Mouse (Mus musculus) lung, postnatal 14 days (tissue): Measurements from ENCODE around the gene Tbl1xr1.
A peak's percentile ranks its signal among the peaks of the same experiment; 100 is the strongest.

Experiments
- DNase-seq: peaks from one replicate; pipeline ENCODE4 v3.0.0; 2021

Tbl1xr1 gene

DNA sequence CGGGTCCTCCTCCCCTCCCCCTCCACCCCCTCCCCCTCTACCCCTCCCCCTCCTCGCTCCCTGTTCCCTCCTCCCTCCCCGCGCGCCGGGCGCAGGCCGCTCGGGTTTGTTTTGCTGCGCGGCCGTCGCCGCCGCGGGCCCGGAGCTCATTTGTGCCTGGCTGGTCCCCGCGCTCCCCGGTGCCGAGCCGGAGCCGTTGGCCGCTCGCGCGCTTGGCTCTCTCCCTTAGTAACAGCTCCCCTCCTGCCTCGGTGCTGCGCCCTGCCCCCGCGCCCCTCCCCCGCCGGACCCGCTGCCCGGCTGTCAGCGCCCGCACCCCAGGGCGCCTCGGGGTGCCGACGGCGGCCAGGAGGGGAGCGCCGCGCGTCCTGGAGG is at the start of gene Tbl1xr1:
Gene Tbl1xr1 (plus strand): TSS at position 92 of the 375 bp plus-strand sequence.
- DNase-seq: peak; percentile 94

DNA sequence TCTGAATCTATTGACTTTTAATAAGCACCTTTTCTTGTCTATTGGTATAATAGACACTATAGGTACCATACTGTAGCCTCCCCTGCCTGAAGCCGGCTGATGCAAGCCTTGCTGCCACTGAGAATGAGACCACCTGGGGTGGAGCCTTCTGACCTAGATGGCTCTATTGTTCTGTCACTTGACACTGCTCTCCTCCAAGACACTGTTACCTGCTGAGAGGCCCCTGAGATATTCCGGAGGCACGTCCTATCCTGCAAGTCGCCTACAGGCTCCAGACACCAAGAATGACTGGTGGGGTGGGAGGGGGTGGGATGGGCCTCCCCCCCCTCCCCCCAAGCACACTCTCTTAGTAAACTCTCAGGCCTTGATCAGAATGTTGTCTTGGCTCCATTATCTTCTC is 38.4 kb upstream of the Tbl1xr1 start:
- no peak for DNase-seq

DNA sequence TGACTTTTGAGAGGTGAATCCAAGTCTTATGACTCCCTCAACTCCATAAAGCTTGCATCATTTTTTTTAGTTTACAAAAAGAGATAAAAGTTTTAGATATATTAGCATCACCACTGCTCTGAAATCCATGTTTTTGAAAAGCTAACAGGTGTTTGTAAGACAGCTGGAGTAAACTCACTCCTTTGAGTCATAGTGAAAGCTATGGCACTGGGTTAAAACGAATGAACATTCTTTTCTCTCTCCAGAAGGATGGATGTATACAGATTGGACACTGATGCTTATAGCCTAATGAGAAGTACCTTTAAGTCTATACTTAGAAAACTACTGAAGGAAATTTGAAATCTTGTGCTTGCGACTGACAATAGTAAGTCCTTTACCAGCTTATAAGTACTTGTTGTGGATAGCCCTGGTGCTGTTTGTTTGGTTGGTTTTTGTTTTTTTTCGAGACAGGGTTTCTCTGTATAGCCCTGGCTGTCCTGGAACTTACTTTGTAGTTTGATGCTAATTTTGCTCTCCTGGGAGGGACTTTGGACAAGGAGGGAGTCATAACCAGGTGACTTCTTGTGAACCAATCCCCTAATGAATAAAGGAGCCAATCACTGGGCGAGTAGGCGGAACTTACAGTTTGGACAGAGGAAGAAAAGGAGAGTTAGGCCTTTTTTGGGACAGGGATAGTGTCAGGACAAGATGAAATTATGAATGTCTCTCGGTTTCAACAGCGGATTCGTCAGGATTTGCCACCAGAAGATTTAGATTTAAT is 37.2 kb upstream of the Tbl1xr1 start:
- no peak for DNase-seq

DNA sequence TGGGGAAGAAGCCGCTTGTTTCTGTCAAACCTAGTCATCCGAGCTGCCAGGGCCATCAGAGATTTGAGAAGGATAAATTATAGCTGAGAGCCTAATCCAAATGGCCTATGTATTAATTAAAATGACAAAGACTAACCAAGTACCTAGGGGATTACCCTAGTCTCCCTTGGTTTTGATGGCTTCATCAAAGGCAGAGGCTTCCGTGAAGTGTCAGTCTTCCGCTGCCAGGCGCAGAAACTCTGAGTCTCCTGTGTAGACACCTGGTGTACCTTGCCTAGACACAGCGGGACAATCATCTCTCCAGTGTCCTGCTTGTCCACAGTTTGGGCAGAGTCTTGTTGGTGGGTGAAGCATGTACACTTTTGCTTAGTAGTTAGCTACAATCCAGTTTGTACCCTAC is 35.8 kb upstream of the Tbl1xr1 start:
- no peak for DNase-seq

DNA sequence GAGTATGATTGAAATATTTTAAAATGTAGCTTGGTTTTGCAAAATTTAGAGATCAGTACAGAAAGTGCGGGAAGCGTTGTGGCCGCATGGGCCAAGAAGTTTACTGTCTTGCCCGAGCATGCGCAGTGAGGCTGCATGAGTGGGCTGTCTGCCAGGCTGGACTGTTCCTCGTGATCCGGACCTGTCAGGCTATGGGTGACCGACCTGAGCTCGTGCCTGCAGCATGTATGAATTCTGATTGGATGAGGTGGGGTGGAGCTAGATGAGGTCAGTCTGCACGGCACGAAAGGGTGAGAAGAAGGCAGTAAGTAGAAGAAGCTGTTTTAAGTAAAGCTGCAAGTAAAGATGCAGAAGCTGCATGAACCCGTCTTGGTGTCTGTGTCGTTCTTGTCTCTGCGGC is 29.2 kb upstream of the Tbl1xr1 start:
- DNase-seq: no peak

DNA sequence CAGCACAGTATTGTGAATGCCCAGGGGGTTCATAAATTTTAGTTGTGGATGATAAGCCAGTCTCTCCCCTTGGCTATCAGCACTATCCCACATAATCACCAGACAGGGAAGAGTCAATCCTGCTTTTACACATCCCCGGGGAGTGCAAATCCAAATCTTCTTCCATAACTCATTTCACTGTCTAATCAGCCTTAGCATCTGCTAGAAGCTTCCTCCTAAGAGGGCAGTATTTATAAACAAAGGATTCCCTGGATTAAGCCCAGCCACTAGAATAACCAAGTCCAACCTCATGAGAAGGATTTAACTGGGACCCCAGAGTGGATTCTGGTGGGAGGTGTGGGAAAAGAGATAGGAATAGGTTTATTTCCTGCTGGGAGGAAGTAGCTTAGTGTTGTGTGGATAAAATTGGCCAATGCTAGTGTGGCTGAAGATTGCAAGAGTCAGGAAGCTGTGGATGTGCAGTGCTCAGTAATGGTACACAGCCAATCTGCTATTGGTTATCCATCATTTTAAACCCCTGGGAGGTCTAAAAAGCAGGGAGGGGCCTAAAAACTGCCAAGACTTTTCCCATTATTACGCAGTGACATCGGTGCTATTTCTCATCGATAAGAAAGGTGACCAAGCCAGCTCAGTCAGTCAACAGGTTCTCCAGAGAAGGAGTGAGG is 19.7 kb upstream of the Tbl1xr1 start:
- no peak for DNase-seq

DNA sequence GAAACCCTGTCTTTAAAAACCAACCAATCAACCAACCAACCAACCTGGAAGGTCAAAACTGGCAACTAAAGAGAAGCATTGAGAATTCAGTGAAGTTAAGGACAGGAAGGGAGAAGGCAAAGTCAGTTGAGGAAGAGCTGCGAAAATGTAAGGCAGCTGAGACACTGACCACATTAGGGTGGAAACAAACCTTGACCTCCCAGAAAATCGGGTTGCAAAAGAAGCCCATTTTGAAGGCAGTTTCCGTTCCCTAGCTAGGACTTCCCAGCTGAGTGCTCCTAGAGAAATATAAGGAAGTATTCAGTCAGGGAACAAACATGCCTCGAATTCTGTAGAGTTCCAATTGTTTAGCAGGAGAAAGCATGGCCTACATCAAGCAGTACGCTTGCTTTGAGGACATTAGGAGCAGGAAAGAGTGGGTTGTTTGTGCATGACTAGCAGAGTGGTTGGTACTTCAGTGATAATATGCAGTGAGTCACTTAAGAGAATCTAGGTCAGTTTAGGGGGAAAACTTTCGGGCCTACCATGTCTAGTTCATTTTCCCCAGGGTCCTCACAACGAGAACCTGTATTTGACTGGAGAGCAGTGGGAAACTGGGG is 18.1 kb upstream of the Tbl1xr1 start:
- DNase-seq: no peak

DNA sequence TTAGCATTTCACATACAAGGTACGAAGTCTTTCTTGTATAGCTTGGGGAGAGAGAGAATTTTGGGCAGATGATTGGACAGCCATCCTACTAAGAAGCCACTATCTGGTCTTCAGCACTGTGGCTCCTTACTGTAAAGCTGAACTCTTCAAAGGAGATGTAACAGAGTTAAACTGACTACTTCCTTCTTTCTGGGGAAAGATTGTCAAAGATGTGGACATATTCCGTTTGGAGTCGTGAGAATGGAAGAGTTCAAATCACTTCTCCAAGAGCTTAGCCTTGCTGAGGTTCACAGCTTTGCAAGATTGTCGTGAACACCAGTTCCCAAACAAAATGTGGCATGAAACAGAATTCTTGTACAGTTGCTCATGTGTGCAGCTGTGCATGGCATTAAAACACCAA is 15.3 kb upstream of the Tbl1xr1 start:
- no peak for DNase-seq

DNA sequence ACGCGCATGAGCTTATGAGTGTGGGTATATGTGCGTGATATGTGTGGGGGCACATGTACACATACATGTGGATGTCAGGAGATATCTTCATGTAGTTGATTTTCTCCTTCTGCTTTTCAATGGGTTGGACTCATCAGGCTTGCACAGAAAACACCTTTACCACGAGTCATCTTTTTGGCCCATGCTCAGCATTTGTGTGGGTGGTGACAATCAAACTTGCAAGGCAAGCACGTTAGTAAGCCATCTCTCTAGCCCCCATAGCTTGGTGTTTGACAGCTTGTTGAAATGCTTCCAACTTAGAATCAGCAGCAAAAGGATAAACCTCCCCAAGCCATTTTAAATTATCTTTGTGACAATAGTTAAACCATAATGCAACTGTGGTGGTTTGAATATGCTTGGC is 7.8 kb upstream of the Tbl1xr1 start:
- no peak for DNase-seq

DNA sequence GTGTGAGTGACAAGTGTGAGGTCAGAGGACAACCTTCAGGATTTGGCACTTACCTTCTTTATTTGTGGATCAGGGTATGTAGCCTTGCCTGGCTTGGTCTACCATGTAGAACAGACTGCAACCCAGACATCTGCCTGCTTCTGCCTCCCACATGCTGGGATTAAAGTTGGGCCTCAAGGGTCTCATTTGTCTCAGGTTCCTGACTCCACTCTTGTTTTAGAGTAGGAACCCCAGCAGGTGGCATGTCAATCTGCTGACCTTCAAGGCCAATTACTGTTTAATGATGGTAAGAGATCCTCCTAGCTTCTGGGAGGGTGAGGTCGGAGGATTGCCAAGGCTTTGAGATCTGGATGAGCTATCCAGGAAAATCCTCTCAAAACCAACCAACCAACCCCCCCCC is 2.5 kb upstream of the Tbl1xr1 start:
- no peak for DNase-seq

DNA sequence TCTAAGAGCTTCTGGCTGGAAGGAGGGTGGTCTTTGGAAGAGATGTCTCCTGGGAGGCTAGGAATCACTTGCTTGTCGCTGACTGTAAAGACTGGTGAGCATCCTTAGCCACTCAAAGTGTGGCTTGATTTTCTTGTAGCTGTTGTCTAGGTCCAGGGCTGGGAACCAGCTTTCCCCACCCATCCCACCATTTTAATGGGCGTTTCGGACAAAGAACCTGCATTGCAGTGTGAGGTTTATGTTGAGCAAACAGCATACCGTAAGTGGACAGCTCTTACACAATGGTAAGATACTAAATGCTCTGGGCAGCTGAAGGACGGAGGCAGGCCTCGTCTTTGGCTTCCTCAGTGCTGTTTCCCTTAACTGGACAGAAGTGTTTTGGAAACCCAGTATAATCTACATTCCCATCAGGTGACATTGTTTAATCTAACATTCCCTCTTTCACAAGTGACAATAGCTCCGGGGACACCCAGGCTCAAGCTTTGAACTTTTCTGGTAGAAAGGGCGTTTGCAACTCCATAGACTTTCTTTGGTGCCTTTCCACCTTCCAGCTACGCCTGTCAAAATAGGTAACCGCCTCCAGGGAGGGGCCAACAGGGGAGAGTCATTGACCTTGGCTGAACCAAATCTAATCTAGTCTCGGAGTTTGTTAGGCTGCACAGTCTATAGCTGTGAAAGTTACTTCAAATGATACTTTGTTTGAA is 1.7 kb upstream of the Tbl1xr1 start:
- DNase-seq: peak; percentile 46

DNA sequence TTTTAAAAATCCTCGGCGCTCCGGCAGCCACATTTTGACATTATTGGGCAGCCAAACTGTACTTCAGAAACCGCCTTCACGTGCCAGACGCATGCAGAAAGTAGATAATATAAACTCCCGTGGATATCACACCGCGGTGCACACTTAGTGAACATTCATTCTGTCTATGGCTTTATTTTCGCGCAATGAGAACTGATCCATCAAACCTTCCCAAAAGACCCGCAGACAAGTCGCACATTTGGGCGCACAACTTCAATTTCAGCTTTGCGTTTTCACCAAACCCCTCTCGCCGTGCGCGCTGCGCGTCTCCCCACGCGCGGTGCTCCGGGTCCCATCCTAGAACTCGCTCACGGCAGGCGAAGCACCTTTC is 950 bp upstream of the Tbl1xr1 start:
- no peak for DNase-seq

DNA sequence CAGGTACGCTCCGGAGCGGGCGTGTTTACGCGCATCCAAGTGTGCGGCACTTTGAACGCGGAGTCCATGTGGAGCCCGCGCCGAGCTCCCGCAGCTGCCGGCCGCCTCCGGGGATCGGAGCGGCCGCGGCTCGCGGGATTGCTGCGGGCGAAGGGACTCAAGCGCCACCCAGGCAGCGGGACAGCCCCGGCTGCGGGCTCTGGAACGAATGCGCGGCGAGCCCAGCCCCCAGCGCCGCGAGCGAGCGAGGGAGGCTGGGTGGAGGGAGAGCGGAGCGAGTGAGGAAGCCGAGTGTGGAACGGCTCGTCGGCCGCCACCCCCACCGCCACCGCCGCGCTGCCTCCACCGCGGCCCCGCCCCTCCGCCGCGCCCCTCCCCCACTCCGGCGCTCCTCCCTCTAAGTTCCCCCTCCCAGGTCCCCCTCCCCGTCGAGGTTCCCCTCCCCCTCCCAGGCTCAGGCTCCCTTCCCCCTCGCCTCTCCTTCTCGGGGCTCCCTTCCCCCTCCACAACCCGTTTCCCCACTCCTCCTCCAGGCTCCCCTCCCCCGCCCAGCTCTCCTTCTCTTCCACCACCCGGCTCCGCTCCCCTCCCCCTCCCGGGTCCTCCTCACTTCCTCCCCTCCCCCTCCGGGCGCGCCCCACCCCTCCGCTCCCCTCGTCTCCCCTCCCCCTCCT is 428 bp upstream of the Tbl1xr1 start:
- DNase-seq: peak; percentile 93

DNA sequence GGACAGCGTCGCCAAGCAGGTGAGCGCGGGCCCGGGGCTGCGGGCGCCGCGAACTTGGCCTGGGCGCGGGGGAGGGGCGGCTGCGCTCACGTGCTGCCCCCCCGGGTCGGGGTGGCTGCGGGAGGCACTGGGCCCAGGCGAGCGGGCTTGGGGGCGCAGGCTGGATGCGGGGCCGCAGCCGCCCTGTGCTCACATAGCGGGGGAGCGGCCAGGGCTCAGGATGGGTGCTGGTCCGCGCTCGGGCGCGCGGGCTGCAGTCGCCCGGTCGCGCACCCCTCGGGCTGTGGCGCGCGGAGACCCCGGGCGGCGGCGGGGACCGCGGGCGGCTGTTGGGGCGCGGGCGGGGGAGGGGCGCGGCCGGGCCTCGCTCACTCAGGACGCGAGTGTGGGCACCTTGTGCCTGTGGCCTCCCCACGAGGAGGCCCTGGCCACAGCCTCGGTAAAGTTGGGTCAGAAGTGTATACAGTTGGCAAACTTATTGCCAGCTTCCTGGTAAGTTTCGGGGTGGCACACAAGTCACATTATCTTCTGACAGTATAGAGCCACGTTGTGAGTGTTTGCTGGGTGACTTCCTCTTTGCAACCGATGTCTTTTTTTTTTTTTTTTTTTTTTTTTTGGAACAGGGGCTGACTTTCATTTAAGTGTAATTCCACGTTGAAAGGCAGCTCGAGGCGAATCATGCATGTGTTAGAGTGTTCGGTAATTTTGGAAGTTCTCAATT is 644 bp downstream of the Tbl1xr1 start:
- DNase-seq: no peak

DNA sequence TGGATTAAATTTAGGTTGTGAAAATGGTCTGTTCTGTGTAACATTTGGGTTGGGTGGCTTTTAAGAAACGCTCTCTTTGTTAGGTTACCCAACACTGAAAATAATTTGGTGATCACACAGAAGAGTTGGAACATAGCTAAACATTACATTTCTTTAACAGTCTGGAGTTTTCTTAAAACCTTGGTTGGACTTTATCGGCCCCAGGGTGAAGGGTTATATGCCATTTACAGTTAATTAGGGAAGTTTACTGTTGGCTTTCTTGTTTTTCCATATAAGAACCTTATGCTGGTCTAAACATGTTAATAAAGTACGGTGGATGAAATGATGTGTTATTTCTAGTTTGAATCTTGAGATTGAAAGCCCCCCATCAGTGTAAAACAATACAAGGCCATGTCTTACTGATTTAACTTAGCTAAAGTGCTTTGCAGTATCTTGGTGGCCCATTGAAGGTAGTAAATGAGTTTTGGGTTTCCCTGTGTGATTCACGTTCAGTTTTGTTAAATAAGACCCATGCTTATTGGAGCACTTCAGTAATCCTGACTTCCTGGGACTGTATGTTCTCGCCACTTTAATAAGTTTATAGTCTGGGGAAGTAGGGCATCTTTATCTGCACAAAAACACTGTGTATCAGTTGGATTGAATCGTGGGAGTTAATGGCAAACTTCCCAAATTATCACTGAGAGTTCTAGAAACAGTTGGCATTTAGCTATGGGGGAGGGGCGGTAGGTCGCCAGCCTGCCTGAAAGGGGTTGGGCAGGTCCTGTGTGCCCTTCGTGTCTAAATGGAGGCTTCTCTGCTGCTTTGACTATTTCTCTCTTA is 1.4 kb downstream of the Tbl1xr1 start:
- peak; percentile 46 for DNase-seq

DNA sequence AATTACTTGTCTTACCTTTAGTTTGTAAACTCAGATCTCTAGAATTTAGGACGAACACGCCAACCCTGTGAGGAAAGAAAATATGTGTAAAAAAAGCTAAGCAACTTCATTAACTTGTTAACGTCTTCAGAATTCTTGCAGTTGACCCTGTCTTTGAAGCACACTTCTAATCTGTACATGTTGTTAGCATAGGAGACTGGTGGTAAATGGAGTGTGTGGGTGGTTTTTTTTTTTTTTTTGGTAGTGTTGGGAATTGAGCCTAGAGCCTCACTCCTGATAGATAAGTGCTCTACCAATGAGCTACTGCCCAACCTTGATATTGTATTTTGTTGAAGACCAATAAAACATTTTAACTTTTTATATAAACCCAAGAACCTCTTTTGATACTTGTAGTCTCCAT is 2.1 kb downstream of the Tbl1xr1 start:
- DNase-seq: no peak

DNA sequence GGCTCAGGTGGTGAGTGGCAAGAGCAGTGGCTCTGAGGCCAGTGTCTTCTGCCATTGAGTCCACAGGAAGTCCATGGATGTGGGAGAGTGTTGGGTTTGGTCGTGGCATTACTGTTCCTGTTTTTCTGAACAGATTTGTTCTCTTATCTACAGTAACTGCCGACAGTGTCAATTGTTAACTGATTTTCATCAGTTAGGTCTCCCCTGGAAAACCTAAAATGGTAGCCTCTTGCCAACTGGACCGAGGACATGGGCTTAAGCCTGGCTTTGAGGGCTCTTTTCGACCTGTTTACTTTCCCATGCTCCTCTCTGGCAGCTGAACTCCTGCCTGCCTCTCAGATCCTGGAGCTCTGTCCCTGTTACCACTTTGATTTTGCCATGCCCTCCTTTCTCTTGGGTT is 5.4 kb downstream of the Tbl1xr1 start:
- no peak for DNase-seq

DNA sequence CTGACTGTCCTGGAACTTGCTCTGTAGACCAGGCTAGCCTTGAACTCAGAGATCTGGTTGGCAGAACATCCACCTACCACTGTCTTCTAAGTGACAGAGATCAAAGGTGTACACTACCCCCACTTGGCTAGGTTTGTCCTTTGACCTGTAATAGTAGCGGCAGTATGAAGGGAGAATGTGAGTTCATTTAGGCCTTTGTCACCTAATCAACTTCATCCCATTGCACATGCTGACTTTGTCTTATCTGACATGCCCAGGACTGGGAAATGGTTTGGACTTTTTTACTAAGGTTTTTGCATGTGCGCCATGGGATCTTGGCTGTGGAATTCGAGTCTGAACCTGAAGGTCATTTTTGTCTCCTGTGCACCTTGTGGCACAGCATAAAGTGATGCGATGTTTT is 6.4 kb downstream of the Tbl1xr1 start:
- DNase-seq: no peak

DNA sequence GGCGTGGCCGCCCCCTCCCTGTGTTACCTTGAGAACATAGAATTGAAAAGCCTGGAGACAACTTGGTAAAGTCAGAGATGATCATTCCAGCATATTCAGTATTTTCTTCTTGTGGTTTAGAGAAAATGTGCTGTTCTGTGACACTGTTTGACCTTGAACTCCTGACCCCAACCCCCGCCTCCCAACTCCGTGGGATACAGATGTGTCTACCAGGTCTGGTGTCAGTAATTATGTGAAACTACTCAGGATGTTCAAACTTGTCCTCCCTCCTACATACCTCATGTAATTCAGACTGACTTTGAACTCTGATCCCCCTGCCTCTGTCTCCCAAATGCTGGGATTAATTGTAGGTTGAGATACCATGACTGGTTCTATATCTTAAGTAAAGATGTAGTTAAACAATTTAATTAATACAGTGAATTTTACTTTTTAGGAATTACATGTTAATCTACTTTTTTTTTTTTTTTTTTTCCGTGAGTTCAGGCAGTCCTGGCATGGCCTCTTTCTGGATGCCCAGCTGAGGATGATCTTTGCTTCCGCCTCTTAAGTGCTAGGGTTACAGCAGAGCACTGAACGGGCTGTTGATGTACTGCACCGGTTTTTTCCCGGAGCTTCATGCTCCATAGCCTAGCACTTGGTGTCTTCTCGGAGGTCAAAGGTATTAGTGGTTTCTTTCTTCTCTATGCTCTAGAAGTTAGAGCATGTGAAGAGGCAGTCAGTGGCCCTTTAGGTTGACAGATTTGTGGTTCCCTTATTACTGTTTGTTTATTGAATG is 8.0 kb downstream of the Tbl1xr1 start:
- DNase-seq: no peak

DNA sequence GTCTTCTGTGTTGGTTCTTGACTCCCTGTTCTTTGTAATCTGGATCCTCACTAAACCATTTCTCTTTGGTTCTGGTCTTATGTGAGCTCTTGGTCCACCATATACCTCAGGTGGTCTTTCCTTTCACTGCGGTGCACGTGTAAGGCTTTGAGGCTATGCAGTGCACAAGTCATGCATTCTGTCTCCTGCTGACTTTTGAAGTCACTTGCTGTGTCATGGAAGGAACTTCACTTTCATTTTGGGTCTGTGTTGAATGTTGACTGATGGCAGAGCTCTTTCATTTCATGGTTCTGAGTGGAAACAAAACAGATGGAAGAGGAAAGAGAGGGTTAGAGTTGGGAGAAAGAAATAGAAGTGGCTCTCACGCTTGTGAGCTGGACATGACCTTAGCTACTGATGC is 13.4 kb downstream of the Tbl1xr1 start:
- no peak for DNase-seq
